Mouse (Mus musculus) adipocyte (in vitro differentiated cells): ENCODE data around the gene Chd3.
"Not testable (repeated sequence)": the region's sequence is repeated elsewhere in the genome, so short reads cannot be mapped to it uniquely, and the experiment has no call there.

ENCODE experiments used
- DNase-seq: peaks from one replicate; pipeline ENCODE4 v3.0.0-alpha.2; 2016; ENCODE audit warnings: low spot score

The Chd3 gene

GRCm38 (mm10) chr11:69406867-69407723, 37.9 kb upstream of the Chd3 start:
- no peak for DNase-seq

DNA sequence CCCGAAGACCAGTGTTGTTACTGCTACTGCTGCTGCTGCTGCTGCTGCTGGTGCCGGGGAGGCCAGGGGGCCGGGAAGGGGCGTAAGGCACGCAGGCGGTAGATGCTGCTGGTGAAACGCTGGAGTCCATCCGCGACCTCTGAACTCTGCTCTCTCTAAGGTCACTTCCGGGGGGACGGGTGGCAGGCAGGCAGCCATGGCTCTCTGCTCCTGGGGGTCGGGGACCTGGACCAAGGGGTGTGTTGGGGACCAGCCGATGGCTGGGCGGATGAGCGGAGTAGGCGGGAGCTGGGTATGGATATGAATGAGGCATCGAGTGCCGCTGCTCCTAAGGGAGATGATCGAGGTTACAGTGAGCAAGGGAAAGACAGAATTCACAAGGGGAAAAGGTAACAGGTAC, 37.1 kb upstream of the Chd3 start:
- no peak for DNase-seq

DNA sequence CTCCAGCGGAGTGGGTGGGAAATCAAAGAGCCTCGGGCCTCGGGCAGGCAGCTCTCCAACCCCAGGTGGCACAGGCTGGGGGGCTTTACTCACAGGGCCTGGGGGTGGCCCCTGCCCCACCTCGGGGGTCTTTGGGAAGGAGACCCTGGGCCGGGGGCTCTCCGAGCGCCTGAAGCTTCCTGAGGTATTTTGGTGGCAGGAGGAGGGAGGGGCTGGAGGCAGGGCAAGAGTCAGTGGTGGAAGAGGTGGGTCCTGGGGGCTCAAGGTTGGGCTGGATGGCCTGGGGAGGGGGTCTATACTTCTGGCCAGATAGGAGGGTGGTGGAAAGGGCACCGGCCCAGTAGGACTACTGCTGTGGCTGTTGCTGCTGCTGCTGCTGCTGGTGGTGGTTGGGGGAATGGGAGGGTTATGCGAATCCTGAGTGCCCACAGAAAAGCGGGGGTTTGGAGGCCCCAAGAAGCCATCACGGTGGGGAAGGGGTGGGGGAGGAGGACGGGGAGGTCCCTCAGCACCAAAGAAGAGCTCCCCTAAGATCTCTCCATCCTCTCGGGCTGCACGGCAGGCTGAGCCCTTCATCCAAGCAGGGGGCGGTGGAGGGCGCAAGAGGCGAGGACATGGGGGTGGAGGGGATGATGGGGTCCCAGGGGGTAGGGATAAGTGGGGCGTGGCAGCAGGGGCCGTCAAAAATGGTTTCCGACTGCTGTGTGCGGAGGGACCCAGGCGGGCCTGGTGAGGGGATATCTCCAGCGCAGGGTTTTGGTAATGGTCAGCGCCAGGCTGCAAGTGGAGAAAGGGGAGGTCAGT, 36.4 kb upstream of the Chd3 start:
- DNase-seq: no peak

GRCm38 (mm10) chr11:69404595-69405396, 35.6 kb upstream of the Chd3 start:
- no peak for DNase-seq

DNA sequence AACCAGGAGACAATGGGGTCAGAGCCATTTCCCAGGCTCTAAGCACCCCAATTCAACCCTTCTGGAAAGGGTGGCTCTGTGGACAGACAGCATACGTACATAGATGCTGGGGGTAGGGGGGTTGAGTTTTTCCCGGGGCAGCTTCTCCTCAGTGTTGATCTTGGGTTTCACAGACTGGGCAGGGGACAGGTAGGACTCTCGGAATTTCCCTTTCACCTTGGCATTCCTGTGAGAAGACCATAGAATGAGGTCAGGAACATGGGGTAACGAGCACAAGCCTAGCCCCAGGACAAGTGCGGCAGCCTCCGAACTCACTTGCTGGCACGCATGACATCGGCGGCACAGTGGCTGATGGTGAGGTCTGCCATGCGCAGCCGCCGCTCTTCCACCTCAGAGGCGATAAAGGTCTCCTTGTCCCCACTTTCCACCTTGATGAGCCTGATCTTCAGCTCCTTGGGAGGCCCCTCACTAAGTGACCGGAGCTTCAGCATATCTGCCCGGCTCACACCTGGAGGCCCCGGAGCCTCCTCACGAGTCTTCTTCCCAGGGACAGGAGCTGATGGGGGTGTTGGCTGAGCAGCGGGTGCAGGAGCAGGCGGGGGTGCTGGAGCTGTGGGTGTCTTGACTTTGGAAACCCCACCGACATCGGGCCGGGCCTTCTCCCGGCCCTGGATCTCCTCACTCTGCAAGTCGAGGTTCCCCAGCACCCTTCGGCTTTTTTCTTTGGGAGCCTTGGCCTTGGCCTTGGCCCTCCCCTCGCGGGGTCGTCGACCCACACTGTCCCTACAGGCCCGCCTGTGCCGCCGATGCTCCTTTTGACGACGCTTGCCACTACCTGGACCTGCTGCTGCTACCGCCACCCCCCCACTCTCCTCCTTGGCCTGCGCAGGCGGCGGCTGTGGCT, 34.7 kb upstream of the Chd3 start:
- no peak for DNase-seq

- DNase-seq: no peak
These were observed 32.8 kb upstream of the Chd3 start for GRCm38 (mm10) chr11:69401987-69402386.

GRCm38 (mm10) chr11:69401210-69401637, 32.0 kb upstream of the Chd3 start:
- DNase-seq: peak; percentile 72

GRCm38 (mm10) chr11:69400083-69400850, 31.1 kb upstream of the Chd3 start:
- no peak for DNase-seq

GRCm38 (mm10) chr11:69399201-69400082, 30.2 kb upstream of the Chd3 start:
- DNase-seq: no peak

- no peak for DNase-seq
These were observed 29.4 kb upstream of the Chd3 start for GRCm38 (mm10) chr11:69398486-69399200.

DNA sequence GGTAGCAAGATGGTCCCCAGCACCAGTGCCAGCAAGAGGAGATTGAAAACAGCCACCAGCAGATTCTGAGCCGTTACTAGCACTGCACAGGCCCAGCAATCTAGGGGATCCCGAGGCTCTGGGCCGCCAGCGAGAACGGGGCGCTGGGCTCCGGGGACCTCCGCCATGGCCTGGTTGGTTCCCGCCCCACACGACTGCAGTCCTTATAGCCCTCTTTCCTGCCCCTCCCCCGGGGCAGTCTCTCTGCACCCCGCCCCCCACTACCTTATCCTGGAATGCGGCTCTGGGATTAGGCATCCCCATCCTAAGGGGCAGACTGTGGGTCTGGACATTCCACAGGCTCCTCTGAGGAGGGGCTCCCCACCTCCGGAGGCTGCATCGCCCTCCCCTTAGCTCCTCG, 28.9 kb upstream of the Chd3 start, which contains the start of gene Tmem88:
TSS of gene Tmem88 (minus strand) at position 176 of the 400 bp plus-strand sequence.
- no peak for DNase-seq

- no peak for DNase-seq
These were observed 28.4 kb upstream of the Chd3 start for GRCm38 (mm10) chr11:69397581-69398057.

GRCm38 (mm10) chr11:69396772-69397171, 27.6 kb upstream of the Chd3 start:
- DNase-seq: no peak

DNA sequence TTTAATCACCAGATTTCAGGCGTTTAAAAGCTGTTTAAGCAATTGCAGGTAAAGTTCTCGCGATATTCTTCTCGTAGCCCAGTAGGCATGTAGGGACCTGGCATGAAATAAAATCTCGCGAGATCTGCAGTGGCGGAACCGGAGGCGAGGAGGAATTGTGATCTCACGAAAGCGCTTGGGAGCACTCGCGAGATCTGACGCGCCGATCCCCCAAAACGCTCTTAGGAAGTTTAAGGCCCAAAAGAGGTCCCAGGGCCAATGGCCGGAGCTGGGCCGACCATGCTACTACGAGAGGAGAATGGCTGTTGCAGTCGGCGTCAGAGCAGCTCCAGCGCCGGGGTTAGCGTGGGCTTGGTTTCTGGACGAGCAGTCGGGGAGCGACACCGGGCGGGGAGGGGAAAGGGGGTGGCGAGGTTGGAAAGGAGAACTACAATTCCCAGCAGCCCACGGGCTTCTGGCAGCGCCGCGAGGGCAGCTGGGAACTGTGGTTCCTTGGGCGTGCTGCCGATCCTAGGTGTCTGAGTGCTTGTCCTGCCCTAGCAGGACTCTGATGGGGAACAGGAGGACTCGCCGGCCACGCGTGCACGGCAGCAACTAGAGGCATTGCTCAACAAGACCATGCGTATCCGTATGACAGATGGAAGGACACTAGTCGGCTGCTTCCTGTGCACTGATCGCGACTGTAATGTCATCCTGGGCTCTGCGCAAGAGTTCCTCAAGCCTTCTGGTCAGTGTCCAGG, 26.6 kb upstream of the Chd3 start:
- peak; percentile 99 for DNase-seq

DNA sequence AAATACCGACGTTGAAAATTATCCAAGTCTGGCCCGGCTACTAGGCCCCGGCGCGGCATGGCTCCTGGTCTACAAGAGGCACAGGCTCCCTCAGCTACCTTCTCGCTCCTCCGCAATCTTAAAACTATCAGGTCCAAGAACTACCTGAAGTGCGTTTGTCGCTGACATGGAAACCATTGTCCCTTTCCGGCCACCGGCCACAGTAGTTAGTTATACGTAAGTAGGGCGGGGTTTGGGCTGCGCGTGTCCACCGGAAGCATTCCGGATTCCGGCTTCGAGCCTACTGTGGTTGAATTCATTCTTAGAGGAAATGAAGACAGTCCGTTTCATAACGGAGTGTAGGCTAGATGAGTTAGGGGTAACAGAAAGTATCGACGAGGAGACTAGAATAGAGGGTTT, 26.0 kb upstream of the Chd3 start, which contains the start of the genes Naa38 and Cyb5d1:
TSS of gene Naa38 (plus strand) at position 253 of the 399 bp plus-strand sequence.
TSS of gene Cyb5d1 (minus strand) at position 397 of the 399 bp plus-strand sequence.
- not testable (repeated sequence) for DNase-seq

GRCm38 (mm10) chr11:69394591-69395167, 25.5 kb upstream of the Chd3 start:
- peak; percentile 29 for DNase-seq

DNA sequence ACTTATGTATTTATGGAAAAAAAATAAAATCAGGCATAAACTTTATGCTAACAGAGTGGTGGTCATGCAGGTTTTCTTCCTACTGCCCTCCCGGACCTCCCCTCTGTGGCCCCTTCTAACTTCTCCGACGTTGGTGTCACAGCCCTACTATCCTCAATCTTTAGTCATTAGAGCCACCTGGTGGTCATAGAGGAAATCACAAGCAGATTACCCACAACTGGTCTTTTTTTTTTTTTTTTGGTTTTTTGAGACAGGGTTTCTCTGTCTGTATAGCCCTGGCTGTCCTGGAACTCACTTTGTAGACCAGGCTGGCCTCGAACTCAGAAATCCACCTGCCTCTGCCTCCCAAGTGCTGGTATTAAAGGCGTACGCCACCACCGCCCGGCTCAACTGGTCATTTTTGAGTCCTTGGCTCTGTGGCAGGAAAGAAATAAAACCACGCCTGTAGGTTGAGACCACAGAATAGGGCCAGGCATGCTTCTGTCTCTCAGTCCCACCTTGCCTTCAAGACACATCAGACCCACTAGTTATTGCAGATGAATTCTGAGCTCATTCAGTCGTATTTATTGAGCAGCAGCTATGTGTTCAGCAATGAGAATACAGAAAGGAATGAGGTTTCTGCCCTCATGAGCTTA, 21.3 kb upstream of the Chd3 start:
- peak; percentile 88 for DNase-seq
